Mouse (Mus musculus) olfactory bulb, adult 2 months (tissue): ENCODE data around the gene Fopnl.

Experiments used
- CTCF ChIP-seq: fragments of 200-500 bp; IDR thresholded peaks from 2 replicates; pipeline ENCODE4 v1.5.1; 2012; ENCODE audit warnings: low read depth, mild to moderate bottlenecking, low read length, moderate library complexity; ENCODE audit not compliant: insufficient read depth
- POLR2A ChIP-seq: fragments of 200-500 bp; IDR thresholded peaks from 2 replicates; pipeline ENCODE4 v1.6.1; 2012; ENCODE audit warnings: mild to moderate bottlenecking, low read depth, low read length, moderate library complexity; ENCODE audit not compliant: insufficient read depth

DNA sequence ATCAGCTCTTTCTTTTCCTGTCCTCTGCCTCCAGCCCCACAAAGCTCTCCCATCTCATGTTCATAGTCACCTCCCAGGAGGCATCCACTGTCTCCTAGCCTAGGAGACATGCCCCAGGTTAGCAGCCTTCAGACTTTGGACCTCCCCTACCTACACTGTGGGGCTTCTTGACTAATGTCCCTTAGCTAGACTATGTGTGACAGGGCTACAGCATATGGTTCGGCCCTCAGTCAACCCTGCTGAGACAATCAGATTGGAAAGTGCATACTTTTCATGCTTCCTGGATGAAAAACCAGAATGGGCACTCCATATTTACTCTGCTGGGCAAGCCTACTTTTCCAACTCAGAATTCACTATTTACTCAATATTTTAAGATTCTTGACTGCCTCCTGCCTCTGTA lies 54.8 kb downstream of the Fopnl start:
- TF ChIP-seq CTCF (no peak), POLR2A (no peak)
